Mouse (Mus musculus) right cerebral cortex, postnatal 14 days (tissue): ENCODE results near the gene Naglu.

Source experiments
- DNase-seq: peaks from one replicate; pipeline ENCODE4 v3.0.0; 2022

Naglu gene

GRCm38 (mm10) chr11:101069391-101070188 lies at the start of gene Naglu:
Gene Naglu, plus strand, starts transcription at chr11:101070012.
- peak; percentile 96 for DNase-seq

DNA sequence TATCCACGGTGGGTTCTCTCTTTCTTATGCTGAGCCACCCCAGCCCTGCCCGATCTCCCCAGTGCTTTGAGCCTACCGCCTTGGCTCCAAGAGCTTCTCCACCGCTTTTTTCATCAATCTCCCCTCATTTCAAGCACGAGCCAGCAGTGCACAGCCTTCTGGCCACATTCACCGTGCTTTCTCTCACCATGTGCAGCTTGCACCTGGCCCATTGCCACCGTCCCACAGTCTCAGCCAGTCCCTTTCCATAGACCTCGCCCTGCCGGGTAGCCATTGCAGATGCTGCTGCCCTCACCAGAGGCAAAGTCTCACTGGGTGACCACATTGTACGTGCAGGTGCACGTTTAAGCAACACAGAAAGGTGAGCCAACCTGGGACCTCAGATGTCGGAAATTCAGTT lies 46.4 kb upstream of the Naglu start:
- peak; percentile 56 for DNase-seq

- DNase-seq, result no peak
Measured at GRCm38 (mm10) chr11:101024001-101024400, 45.8 kb upstream of the Naglu start.

- DNase-seq, result no peak
Measured at GRCm38 (mm10) chr11:101027121-101027520, 42.7 kb upstream of the Naglu start.

DNA sequence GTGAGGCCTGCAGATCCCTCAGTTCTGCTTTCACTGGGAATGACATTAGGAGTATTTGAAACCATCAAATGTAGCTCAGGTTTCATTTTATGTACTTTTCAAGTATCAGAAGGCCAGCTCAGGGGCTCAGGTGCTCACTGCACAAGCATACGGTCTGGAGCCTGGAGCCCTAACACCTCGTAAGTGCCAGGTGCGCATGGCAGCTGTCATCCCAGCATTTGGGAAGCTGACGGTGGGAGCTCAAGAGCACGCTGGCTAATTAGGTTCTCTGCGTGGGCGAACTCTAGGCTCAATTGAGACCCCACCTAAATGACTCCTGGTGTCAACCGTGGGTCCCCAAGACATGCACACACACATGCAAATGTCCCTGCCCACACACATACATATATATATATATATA lies 40.5 kb upstream of the Naglu start:
- DNase-seq, result no peak

DNA sequence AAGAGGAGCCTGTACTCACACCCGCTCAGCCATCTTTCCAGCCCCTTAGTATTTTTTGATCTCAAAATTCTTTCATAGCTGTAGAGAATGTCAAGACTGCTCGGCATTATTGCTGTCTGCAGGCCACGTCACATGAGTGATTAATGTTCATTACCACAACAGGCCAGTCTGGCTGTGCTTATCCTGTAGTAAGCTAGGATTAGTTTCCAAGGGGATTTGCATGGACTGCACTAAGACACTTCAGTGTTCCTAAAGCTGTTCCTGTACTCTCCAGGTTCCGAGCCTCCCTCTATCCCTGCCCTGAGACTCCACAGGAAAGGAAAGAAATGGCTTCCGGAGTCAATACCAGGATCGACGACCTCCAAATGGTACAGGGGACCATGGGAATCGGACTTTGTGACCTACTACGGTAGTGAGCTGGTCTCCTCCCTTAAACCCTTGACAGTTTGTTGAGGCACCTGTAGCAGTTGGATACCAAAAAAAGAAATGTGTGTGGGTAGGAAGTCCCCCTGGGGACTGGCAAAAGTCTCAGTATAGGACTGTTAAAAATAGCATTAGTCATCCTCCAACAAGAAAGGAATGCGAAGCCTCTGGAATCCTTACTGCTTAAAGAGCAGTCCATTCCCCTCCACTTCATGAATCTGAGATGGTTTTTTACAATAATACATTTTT lies 39.5 kb upstream of the Naglu start:
- DNase-seq, result no peak

DNA sequence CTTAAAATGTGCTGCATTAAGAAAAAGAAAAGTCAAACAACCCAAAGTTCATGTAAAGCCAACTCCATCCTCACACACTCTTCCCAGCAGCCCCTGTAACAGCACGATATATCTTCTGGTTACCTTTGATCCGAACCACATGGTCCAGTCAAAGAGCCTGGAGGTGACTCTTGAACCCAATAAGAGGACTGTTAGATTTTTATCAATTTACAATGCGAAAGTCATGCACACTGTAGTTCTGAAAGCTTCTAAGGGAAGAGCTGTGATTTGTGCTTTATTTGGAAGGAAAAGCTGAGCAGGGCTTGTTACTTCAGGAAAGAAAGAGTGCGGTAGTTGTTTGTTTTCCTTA lies 39.0 kb upstream of the Naglu start:
- no peak for DNase-seq

GRCm38 (mm10) chr11:101031470-101031869 lies 38.3 kb upstream of the Naglu start:
- no peak for DNase-seq

DNA sequence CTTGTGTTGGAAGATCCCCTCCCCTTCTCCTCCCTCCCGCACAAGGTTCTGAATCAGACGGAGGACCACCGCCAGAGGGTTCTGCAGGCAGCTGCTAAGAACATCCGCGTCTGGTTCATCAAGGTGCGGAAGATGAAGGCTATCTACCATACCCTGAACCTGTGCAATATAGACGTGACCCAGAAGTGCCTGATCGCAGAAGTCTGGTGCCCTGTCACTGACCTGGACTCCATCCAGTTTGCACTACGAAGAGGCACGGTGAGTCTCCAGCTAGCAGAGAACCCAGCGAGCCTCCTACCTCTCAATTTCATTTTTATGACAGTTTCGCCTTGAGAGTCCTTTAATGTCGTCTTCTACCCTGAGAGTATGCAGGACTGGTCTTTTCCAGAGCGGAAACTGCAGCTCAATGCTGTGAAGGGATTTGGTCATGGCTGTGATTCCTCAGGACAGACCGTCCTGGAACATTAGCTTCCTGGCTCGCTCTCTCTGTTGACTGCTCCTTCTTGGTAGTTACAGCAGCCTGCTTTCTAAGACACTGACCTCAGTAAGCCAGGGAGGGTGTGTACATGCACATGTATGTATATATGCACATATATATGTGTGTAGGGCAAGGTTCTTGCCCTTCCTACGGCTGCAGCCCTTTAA lies 35.8 kb upstream of the Naglu start:
- no peak for DNase-seq

GRCm38 (mm10) chr11:101034614-101035327 lies 35.0 kb upstream of the Naglu start:
- no peak for DNase-seq

DNA sequence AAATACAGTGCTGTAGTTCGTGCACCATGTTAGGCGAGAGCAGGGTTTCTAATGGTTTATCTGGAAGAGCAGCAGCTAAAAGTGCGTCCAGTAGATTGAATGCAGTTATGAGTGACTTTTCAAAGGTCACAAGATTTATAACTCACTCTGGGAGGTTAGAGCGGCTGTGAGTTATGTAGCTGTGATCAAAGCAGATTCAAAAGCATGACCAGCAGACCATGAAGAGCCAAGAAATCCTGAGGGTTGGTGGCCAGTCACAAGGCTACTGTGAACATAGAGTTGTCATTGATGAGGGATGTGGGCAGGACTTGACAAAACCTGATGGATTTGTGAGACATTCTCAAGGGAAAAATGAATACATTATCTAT lies 34.5 kb upstream of the Naglu start:
- no peak for DNase-seq

DNA sequence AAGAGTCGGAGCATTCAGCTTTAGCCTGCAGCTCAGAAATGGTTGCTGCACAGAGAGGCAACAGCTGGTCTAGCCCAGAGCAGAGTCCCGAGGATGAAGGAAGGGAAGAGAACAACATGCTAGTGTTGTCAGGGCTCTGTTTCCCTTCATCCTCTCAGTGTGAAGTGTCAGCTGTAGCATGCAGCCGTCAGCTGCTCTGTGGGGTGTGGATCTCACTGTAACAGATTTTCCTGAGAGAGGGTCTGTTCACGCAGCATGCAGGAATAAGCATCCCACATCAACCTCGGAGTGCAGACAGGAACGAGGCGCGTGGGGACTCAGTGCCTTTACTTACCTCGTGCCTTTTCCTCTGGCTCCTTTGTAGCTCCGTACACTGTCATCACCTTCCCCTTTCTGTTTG lies 32.0 kb upstream of the Naglu start:
- no peak for DNase-seq

DNA sequence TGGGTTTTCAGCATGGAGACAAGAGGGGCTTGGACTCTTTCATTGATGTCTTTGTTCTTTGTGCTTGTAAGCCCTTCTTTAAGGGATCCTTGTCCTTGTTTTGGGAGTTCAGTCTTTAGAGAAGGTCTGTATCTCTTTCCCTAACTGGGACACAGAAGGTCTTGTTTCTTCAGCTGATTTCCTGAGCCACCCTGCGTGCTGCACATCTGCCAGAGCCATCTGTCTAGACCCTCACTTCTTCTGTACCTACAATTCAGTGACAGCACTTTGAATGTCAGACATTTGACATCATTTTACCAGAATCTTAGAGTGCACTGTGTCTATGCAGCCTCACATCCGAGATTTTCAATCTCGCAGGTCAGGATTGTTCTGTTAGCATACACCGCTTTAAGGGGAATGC lies 24.0 kb upstream of the Naglu start:
- DNase-seq, result no peak

- DNase-seq, result no peak
Measured at GRCm38 (mm10) chr11:101046440-101046839, 23.4 kb upstream of the Naglu start.

GRCm38 (mm10) chr11:101047502-101047901 lies 22.3 kb upstream of the Naglu start:
- no peak for DNase-seq

DNA sequence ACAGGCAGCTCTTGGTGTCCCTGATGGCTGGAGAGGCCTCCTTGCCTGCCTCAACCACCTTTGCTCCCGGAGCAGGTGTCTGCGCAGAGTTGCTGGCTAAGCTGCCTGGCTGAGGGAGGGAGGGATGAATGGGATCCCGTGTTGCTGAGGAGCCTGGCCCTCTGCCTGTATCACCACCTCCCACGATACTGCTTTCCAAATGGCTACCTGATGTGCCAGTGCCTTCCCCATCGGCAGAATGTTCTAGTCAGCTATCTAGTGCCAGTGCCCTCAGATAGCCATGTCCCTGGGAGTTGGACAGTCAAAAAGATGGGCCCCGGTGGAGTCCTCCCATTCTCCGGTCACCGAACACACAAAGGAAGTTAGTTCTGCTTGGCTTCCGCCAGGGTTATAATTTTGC lies 19.5 kb upstream of the Naglu start:
- no peak for DNase-seq

DNA sequence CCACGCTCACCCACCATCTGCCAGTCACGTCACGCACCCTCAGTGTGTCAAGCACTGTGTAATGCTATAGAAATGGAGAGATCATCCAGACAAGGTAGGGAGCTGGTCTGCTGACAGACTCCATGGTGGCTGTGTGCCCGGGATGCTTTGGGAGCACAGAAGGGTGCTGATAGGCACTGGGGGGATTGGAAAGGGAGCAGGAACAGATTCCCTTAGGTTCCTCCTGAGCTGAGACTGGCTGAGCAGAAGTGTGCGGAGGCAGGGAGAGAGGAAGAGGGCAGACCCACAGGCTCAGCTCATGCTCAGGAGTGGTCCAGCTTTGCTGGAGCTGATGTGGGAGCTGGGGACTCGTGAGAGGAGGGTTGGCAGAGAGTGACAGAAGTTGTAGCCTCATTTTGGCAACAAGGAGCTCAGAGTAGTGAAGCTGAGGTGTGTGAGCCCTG lies 18.7 kb upstream of the Naglu start:
- no peak for DNase-seq

GRCm38 (mm10) chr11:101051617-101052016 lies 18.2 kb upstream of the Naglu start:
- DNase-seq, result no peak

- no peak for DNase-seq
Measured at GRCm38 (mm10) chr11:101052751-101053473, 16.9 kb upstream of the Naglu start.

DNA sequence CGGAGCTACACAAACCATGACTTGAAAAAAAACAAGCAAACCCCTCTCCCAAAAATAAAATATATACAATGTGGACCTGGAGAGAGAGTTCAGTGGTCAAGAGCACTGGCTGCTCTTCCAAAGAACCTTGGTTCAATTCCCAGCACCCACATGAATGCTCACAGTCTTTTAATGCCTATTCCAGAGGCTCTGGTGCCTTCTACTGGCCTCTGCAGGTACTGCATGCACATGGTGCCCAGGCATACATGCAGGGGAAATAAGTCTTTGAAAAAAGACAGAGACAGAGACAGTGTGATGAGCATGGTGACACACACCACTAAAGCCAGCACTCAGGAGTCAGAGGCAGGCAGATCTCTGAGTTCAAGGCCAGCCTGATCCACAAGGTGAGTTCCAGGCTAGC lies 15.8 kb upstream of the Naglu start:
- DNase-seq, result no peak

- DNase-seq, result no peak
Measured at GRCm38 (mm10) chr11:101055418-101055817, 14.4 kb upstream of the Naglu start.

DNA sequence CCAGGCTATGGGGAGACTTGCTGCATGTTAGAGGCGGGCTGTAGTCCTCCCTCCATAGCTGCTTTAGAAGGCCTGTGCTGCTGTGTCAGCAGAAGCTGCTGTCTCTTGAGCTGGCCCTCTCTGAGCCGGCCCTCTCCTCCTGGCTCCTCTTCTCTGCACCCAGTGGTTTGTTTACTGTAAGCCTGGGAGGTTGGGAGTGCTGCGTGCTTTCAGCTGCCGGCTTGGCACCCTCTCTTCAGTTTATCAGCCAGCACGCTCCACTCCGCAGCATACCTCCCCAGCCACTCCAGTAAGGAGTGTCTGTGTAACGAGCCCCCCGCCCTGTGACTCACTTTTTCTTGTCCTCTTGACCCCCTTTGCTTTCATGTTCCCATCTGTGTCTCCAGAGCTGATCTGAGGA lies 12.9 kb upstream of the Naglu start:
- DNase-seq, result no peak

- peak; percentile 85 for DNase-seq
Measured at GRCm38 (mm10) chr11:101057860-101058259, 12.0 kb upstream of the Naglu start.
